Mouse (Mus musculus): Measurements from ENCODE around the gene Kcnc1.

DNA sequence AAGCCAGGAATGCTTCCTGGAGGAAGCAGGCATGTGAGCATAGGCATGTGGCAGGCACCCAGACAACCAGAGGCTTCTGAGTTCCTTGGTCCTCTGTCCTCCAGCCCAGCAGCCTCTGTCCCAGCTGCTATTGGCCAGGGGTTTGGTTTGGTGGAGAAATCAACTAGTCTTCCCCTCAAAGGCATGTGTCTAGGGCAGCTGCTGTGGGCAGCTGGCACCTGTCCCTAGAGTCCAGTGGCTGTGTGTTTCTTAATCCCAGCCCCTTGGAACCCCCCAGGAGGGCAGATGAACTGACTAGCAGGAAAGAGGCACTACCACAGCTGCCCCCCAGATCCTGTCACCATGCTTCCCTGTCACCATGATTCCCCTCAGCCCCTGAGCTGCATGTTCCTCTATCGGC is 30.5 kb upstream of the Kcnc1 start:
- TF ChIP-seq POLR2A (IDR thresholded peaks at IDR 0.05; ENCODE audit: borderline replicate concordance, extremely low read depth, insufficient read depth, insufficient read length, poor library complexity, severe bottlenecking) (no peak), CTCF (IDR thresholded peaks at IDR 0.05; ENCODE audit: borderline replicate concordance, extremely low read depth, insufficient read depth, insufficient read length) (no peak)

Data from brain, embryonic 14.5 days (tissue).